Mouse (Mus musculus) embryonic facial prominence, embryonic 15.5 days (tissue): ENCODE results near the gene Mthfsd. TPM values are rescaled to one million over a fixed set of nuclear protein-coding genes. Genes with fewer than 3 reads are reported as not detected.

Source experiments
- ATAC-seq: fragments of 200-750 bp; cut with Nextera tagmentation; 2 replicates; pipeline ENCODE4 v1.8.0; 2017; ENCODE audit warnings: low read depth, moderate TSS enrichment; ENCODE audit not compliant: insufficient number of reproducible peaks, low FRiP score, low TSS enrichment
- H3K27ac ChIP-seq: fragments of 300-500 bp; sonication (generic); replicated peaks from 2 replicates; pipeline ENCODE4 v1.5.1; 2015; ENCODE audit warnings: mild to moderate bottlenecking, inconsistent platforms
- H3K27me3 ChIP-seq: fragments of 300-500 bp; sonication (generic); 2 replicates; pipeline ENCODE4 v1.6.1; 2015; ENCODE audit warnings: inconsistent platforms
- H3K36me3 ChIP-seq: fragments of 300-500 bp; sonication (generic); 2 replicates; pipeline ENCODE4 v1.6.1; 2015; ENCODE audit warnings: mild to moderate bottlenecking, inconsistent platforms
- H3K4me1 ChIP-seq: fragments of 300-500 bp; sonication (generic); 2 replicates; pipeline ENCODE4 v1.6.1; 2015; ENCODE audit warnings: inconsistent platforms
- H3K4me2 ChIP-seq: fragments of 300-500 bp; sonication (generic); replicated peaks from 2 replicates; pipeline ENCODE4 v1.6.1; 2015; ENCODE audit warnings: mild to moderate bottlenecking, inconsistent platforms
- H3K4me3 ChIP-seq: fragments of 300-500 bp; sonication (generic); replicated peaks from 2 replicates; pipeline ENCODE4 v1.5.1; 2015; ENCODE audit warnings: mild to moderate bottlenecking, inconsistent platforms
- H3K9ac ChIP-seq: fragments of 300-500 bp; sonication (generic); 2 replicates; pipeline ENCODE4 v1.6.1; 2015; ENCODE audit warnings: inconsistent platforms
- H3K9me3 ChIP-seq: fragments of 300-500 bp; sonication (generic); replicated peaks from 2 replicates; pipeline ENCODE4 v1.6.1; 2016; ENCODE audit warnings: inconsistent platforms
- WGBS: fragments of 180-500 bp; shearing (Covaris S2); methylation state at CpG from one replicate; pipeline ENCODE4 v1.1.7; 2015; 5-methylcytosine and 5-hydroxymethylcytosine counted together
- polyA plus RNA-seq: library from polyadenylated mRNA; unstranded; fragments of >200 nt; fragmentation: Nextera tagmentation; extraction: Ambion mirVana; gene quantifications from 2 replicates; pipeline ENCODE4 v1.2.1, GENCODE M21; 2015

Gene Mthfsd
- polyA plus RNA-seq, 1 experiment from 2014 or later: 58.2 TPM

DNA sequence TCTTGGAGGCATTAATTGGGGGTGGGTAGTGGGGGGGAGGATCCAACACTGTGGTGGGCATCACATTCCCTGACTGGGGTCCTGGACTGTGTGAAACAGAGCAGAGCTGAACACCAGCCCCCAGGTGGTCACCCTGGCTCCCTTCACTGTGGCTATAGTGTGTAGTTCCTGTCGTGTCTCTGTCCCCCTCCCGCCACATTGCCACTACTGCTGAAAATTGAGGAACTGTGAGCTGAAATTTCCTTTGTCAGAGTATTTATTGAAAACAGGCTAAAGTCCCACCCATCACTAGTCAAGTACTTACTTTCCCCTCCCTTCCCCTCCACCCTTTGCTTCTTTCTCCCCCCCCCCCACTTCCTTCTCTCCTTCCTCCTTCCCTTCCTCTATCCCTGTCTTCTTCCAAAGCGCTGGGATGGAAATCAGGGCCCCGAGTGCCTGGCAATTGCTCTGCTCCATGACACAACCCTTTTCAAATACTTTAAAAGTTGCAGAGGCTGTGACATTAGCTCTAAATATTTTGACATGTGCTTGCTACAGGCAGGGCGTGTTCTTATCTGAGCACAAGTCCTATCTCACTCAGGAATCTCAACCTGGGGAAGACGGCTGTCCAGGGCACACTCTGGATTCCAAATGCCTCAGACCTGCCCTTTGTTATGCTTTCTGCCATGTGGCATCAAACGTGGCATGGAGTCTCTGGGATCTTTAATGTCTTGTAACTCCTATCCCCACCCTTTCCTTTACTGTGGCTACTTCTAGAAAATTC is 3.1 kb upstream of the Mthfsd start:
- Histone ChIP-seq H3K4me1 (peaks cover 32% of the 10 kb centered on the region), H3K9me3 (no peaks in the 10 kb centered on the region), H3K4me3 (no peak overlapping the region), H3K27me3 (peaks cover 35% of the 10 kb centered on the region), H3K4me2 (no peak overlapping the region), H3K9ac (no peak overlapping the region), H3K27ac (no peak overlapping the region), H3K36me3 (peaks cover 2% of the 10 kb centered on the region; the same call in 1 of the 2 replicates)
- 40% methylated on average over 7 of the region's 7 CpGs for WGBS
- no peak for ATAC-seq

DNA sequence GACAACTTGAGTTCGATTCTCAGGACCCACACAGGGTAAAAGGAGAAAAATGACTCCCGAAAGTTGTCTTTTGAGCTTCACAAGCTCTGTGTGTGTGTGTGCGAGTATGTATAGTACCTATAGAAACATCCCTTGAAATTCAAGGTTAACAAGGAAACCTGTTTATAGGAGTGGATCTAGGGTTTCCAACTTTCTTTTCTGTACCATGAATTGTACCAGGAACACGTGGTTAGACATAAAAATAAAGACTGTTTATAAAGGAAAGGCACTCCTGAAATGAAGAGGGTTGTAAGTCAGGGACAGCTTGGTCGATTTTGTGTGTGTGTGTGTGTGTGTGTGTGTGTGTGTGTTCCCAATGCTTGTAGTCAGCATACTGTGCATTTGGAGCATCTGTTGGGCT is 465 bp upstream of the Mthfsd start:
- Histone ChIP-seq H3K4me1 (peaks cover 28% of the 10 kb centered on the region), H3K27me3 (peaks cover 11% of the 10 kb centered on the region), H3K36me3 (peaks cover 19% of the 10 kb centered on the region; the same call in 1 of the 2 replicates), H3K9ac (peak overlapping the region; percentile 98), H3K4me3 (peak overlapping the region; percentile 98), H3K4me2 (peak overlapping the region; percentile 83), H3K9me3 (no peaks in the 10 kb centered on the region), H3K27ac (0 out of 2 replicates have a peak overlapping the region, but pooled peaks have one; percentile 76)
- ATAC-seq: no peak
- 7% methylated on average over 5 of the region's 5 CpGs for WGBS

DNA sequence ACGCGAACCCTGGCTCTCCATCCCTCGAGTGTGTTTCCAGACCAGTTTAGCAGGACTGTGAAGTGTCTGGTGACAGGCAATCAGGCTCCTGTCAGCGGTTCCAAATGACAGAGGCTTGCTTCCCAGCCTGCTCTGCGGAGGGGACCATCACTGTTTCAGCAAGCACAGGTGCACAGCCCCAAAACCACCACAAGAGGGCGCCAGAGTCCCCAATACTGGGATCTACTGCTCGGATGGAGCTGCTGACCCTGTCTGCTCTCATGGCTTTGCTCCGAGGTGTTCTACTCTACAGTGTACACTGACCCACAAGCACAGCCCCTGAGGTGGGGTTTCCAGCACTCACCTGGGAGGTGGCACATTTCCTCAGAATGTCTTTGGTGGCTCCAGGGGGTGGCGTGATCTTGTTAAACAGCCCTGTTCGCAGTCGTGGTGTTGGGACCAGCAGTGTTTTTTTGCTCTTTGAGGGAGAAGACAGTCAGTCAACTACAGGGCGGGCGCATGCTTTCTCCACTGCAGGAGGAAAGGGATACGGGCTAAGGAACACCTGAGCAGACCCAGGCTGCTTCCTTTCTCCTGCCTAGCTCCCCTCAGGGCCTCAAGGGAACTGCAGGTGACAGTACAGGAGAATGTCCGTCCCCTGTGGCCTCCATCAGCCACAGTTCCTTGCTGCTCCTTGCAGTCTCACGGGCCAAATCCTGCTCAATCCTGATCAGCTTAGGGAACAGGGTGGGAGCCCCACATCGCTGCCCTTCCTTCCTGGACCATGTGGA is 4.0 kb downstream of the Mthfsd start:
- Histone ChIP-seq H3K4me3 (no peak overlapping the region), H3K27ac (no peak overlapping the region), H3K27me3 (no peaks in the 10 kb centered on the region), H3K4me1 (peaks cover 22% of the 10 kb centered on the region), H3K4me2 (no peak overlapping the region), H3K9me3 (no peaks in the 10 kb centered on the region), H3K9ac (no peak overlapping the region), H3K36me3 (peaks cover 61% of the 10 kb centered on the region)
- ATAC-seq: no peak
- 48% methylated on average over 17 of the region's 17 CpGs for WGBS

DNA sequence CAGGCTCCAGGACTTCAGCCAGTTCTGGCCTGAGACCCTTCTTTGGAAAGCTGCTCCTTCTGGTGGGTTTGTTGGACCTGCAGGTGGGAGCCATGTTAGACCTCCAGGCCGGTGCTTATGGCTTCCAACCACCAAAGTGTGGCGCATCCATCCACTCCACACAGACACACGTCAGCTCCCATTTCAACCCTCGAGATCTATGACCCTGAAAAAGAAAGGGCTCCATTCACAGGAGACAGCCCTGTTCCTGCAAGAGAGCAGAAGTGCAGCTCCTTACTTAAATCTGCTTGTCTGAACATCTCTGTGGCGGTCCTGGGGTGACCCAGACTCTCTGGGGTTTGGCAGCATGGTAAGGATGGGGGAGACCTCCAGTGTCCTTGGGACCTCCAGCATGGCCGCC is 14.7 kb downstream of the Mthfsd start:
- Histone ChIP-seq H3K27ac (no peak overlapping the region), H3K9ac (no peak overlapping the region), H3K4me1 (peaks cover 19% of the 10 kb centered on the region), H3K9me3 (no peaks in the 10 kb centered on the region), H3K4me2 (no peak overlapping the region), H3K4me3 (no peak overlapping the region), H3K27me3 (peaks cover 54% of the 10 kb centered on the region), H3K36me3 (peaks cover 16% of the 10 kb centered on the region)
- ATAC-seq: no peak
- WGBS: 49% methylated on average over 6 of the region's 6 CpGs

DNA sequence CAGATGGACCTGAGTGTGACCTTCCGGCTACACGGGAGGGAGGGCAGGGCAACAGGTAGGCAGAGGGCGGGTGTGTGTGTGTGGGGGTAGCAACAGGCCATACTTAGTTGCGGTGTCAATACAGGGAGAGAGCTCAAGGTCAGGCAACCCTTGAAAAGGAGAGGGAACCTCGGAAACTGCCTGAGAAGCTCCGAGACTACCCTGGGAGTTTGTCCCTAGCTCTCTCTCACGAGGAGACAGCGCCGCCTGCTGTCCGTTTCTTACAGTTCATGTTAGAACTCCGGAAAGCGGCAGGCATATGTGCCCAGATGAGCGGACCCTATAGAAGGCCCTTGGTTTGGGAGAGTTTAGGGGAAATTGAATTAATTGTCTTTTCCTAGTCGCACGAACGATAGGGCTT is 15.6 kb downstream of the Mthfsd start:
- H3K4me3 ChIP-seq: no peak overlapping the region
- no peaks in the 10 kb centered on the region for H3K9me3 ChIP-seq
- no peak overlapping the region for H3K9ac ChIP-seq
- peaks cover 19% of the 10 kb centered on the region for H3K4me1 ChIP-seq
- no peak overlapping the region for H3K27ac ChIP-seq
- peaks cover 62% of the 10 kb centered on the region for H3K27me3 ChIP-seq
- 3% methylated on average over 16 of the region's 16 CpGs for WGBS
- peaks cover 7% of the 10 kb centered on the region for H3K36me3 ChIP-seq
- no peak overlapping the region for H3K4me2 ChIP-seq
- no peak for ATAC-seq

DNA sequence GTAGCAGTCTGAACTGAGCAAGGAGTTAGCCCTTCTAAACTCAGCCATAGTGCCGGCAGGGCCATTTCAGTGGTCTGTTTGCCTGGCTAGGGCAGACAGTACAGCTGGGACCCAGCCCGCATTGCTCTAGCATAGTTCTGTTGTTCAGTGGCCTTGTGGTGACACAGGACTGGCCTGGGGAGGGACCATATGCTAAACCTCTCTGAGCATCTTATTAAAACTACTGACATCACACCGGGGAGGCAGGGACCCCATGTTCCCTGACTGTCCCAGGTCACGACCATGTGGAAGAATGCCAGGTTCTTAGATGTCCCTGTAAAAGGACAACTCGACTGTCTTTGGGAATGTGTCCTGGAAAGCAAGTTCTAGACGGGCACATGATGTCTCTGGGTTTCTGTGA is 16.1 kb downstream of the Mthfsd start:
- no peak for ATAC-seq
- H3K4me2 ChIP-seq: no peak overlapping the region
- peaks cover 19% of the 10 kb centered on the region for H3K4me1 ChIP-seq
- H3K9ac ChIP-seq: no peak overlapping the region
- no peak overlapping the region for H3K27ac ChIP-seq
- no peaks in the 10 kb centered on the region for H3K9me3 ChIP-seq
- 27% methylated on average over 6 of the region's 6 CpGs for WGBS
- no peak overlapping the region for H3K4me3 ChIP-seq
- H3K27me3 ChIP-seq: peaks cover 67% of the 10 kb centered on the region
- peaks cover 2% of the 10 kb centered on the region for H3K36me3 ChIP-seq

DNA sequence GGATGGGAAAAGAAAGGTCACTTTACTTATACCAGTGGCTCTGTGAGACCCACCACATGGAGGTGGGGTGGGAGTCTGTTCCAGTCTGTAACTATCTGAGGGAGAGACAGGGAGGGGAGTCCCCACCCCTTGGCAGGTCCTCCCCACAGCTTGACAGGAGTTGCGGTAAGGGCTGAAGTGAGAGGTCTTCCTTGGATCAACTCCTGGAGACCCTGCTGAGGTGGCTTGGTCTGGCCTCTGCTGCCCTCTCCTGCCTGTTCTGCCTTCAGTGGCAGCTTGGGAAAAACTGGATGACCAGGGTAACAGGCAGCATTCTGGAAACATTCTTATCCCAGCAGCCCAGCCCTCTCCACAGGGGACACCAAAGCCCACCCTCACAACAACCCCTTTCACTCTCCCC is 17.5 kb downstream of the Mthfsd start:
- 0% methylated on average over 1 of the region's 1 CpGs for WGBS
- no peak overlapping the region for H3K27ac ChIP-seq
- H3K9me3 ChIP-seq: no peaks in the 10 kb centered on the region
- no peaks in the 10 kb centered on the region for H3K36me3 ChIP-seq
- peaks cover 82% of the 10 kb centered on the region for H3K27me3 ChIP-seq
- no peak overlapping the region for H3K9ac ChIP-seq
- H3K4me1 ChIP-seq: peaks cover 19% of the 10 kb centered on the region
- no peak for ATAC-seq
- no peak overlapping the region for H3K4me2 ChIP-seq
- no peak overlapping the region for H3K4me3 ChIP-seq

DNA sequence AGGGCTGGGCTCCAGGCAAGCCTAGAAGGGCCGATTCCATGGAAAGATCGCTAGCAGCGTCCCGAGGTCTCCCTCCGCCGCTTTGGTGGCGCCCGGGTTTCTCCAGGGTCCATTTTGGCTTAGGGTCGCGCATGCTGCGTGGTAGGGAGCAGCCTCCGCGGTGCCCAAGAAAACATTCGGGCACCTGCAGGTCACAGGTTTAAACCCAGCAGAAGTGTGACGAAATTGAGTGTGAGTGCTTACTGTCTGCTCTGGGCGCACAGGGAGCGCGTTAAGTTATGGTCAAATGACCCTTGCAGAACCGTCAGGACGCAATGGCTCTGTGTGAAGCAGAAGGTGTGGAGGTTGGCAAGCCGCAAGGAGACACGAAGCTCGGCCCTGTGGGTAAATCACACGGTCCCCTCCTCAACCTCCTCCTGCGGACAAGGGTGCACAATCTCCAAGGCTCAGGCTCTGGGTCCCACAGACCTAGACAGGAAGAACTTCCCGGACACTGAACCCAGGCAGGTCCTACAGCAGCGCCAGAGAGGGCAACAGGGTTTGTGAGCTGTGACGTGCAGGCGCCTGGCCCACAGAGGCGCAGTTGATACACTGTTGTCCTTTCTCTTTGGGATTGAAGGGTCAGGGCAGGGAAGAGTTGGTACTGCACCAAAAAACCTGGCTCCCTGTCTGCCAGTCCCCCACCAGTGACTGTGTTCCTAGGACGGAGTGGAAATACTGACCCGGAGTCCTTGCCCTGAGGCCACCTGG is 18.4 kb downstream of the Mthfsd start:
- H3K4me3 ChIP-seq: peak overlapping the region; percentile 2; the same call in 1 of the 2 replicates
- peaks cover 23% of the 10 kb centered on the region for H3K4me1 ChIP-seq
- WGBS: 7% methylated on average over 32 of the region's 32 CpGs
- peaks cover 91% of the 10 kb centered on the region for H3K27me3 ChIP-seq
- no peaks in the 10 kb centered on the region for H3K36me3 ChIP-seq
- H3K27ac ChIP-seq: no peak overlapping the region
- no peaks in the 10 kb centered on the region for H3K9me3 ChIP-seq
- peak overlapping the region; percentile 17; the same call in 1 of the 2 replicates for H3K4me2 ChIP-seq
- H3K9ac ChIP-seq: no peak overlapping the region
- ATAC-seq: no peak

DNA sequence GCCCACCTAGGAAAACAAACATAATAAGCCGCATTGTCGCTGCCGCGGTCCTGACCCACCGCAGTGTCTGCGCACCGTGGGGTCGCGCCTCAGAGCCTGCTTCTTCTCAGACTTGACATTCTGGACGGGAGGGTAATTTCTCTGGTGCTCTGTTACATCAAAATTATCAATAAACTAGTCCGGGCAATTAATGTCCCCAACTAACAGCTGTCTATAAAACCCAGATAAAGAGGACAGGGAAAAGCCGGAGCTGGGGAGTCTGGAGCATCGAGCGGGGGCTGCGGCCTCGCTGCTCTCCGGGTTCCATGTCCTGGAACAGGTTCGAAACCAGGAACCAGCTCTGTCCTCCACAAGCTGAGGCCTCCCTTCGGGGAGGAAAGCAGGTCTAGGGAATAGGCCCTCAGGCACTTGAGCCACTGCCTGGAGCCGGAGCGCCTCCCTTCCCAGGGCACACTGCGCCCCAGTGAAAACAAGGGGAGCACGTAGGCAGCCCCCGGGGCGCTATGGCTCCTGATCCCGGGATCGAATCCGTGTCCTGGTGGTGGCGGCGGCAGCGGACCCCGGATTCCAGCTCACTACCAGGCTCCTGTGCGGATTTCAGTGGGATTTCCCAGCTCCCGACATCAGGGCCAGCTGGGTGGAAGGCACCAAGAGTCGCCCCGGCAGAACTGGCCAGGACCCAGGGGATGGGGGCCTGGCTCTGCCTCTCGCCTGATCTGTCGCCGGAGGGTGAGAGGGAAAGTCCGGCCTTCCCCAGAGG is 19.1 kb downstream of the Mthfsd start:
- Histone ChIP-seq H3K9me3 (no peaks in the 10 kb centered on the region), H3K4me1 (peaks cover 30% of the 10 kb centered on the region), H3K4me2 (peak overlapping the region; percentile 17; the same call in 1 of the 2 replicates), H3K4me3 (peak overlapping the region; percentile 2; the same call in 1 of the 2 replicates), H3K9ac (no peak overlapping the region), H3K27me3 (peaks cover 98% of the 10 kb centered on the region), H3K27ac (no peak overlapping the region), H3K36me3 (no peaks in the 10 kb centered on the region)
- WGBS: 3% methylated on average over 40 of the region's 40 CpGs
- ATAC-seq: no peak

DNA sequence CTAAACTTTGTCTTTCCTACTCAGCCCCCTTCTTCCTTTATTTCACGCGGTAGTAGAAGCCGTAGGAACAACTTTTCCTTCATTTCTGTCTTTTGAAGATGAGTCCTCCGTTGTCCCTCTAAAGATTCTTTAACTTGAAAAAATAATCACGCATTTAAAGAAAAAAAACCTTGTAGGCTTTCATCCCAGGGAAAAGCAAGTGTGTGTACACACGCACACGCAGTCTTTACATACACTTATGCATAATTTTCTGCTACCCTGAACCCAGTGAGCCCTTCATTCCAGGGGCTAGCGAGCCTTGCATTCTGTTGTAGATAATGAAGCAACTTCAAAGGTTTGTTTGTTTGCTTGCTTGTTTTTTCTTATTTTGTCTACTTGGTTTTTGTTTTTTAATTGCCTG is 19.9 kb downstream of the Mthfsd start:
- no peak for ATAC-seq
- H3K9me3 ChIP-seq: no peaks in the 10 kb centered on the region
- no peaks in the 10 kb centered on the region for H3K36me3 ChIP-seq
- H3K27ac ChIP-seq: no peak overlapping the region
- no peak overlapping the region for H3K4me3 ChIP-seq
- no peak overlapping the region for H3K4me2 ChIP-seq
- peaks cover 38% of the 10 kb centered on the region for H3K4me1 ChIP-seq
- WGBS: 8% methylated on average over 8 of the region's 8 CpGs
- no peak overlapping the region for H3K9ac ChIP-seq
- H3K27me3 ChIP-seq: peaks cover 99% of the 10 kb centered on the region
